ENCODE assay signal across 9 mouse cellular contexts in the genomic region with DNA sequence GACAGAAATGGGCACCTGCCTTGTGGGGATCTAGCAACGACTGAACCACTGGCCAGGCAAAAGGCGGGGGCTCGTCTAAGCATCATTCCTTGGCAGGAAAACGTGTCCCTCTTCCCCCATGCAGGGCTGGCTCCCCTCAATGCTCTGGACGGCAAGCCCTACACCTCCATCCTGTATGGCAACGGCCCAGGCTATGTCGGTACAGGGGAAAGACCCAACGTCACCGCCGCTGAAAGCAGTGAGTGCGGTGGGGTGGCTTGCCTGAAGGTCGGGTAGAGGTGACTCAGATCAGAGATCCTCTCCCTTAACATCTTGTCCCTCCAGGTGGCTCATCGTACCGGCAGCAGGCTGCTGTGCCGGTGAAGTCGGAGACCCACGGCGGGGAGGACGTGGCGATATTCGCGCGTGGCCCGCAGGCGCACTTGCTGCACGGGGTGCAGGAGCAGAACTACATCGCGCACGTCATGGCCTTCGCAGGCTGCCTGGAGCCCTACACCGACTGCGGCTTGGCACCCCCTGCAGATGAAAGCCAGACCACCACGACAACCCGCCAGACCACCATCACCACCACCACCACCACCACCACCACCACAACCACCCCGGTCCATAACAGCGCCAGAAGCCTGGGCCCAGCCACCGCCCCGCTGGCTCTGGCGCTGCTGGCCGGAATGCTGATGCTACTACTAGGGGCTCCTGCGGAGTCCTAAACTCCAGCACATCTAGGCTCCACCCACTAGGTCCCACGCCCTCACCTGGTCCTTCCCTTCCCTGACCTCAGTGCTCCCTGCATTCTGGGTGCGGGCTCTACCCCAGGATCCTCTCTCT. TPM values are rescaled to one million over a fixed set of nuclear protein-coding genes. Genes with fewer than 3 reads are reported as not detected.
DNase-seq lines count a peak whose midpoint lies in the region; ATAC-seq and TF ChIP-seq lines count a peak whose summit lies in the region.
"Had no signal": no experiment of that assay in that cellular context is flagged by ENCODE, and none has a peak within 500 bp of the region (broad histone marks: within the 10 kb centered on the region; RNA-seq: fewer than 3 reads in every experiment).

No protein-coding gene starts in this region.

- H3K36me3 ChIP-seq in heart, embryonic 14.5 days (ENCODE audit: control insufficient read depth, insufficient read depth, low read length): no peaks in the 10 kb centered on the region
- H3K36me3 ChIP-seq in heart, postnatal 0 days (replicated peaks; ENCODE audit: control insufficient read depth, insufficient read depth, low read length): no peaks in the 10 kb centered on the region
- no peaks in the 10 kb centered on the region for H3K36me3 ChIP-seq in stomach, postnatal 0 days (ENCODE audit: control insufficient read depth, insufficient read depth, low read length)

- H3K4me2 ChIP-seq in heart, embryonic 14.5 days (ENCODE audit: low read length): peak overlapping the region; percentile 53
- H3K4me2 ChIP-seq in heart, postnatal 0 days (ENCODE audit: low read depth, low read length): peak overlapping the region; percentile 21; the same call in 1 of the 2 replicates
- no peak overlapping the region for H3K4me2 ChIP-seq in stomach, postnatal 0 days (replicated peaks; ENCODE audit: low read depth)

- H3K27ac ChIP-seq in heart, embryonic 14.5 days (replicated peaks in 1 of 2; ENCODE audit: control insufficient read depth in 1 of 2, insufficient read depth in 1 of 2, low read depth in 2 of 2, low read length in 2 of 2): no peak overlapping the region
- no peak overlapping the region for H3K27ac ChIP-seq in cortical plate, adult 2 months (ENCODE audit: insufficient read depth, low read length)
- H3K27ac ChIP-seq in heart, postnatal 0 days (ENCODE audit: low read depth): no peak overlapping the region
- H3K27ac ChIP-seq in stomach, postnatal 0 days (replicated peaks): no peak overlapping the region

- H3K4me3 ChIP-seq in heart, embryonic 14.5 days (ENCODE audit: control insufficient read depth in 1 of 2, insufficient read depth in 1 of 2, low read depth in 1 of 2, low read length in 2 of 2): peak overlapping the region; percentile 20; a peak in 3 of 4 replicates
- H3K4me3 ChIP-seq in cortical plate, adult 2 months (ENCODE audit: insufficient read depth, low read length): 0 out of 2 replicates have a peak overlapping the region, but pooled peaks have one; percentile 11
- no peak overlapping the region; the same call in 1 of the 2 replicates for H3K4me3 ChIP-seq in heart, postnatal 0 days (ENCODE audit: low read depth, low read length)
- no peak overlapping the region for H3K4me3 ChIP-seq in stomach, postnatal 0 days (ENCODE audit: low read depth, low read length)

- H3K4me1 ChIP-seq in heart, embryonic 14.5 days (ENCODE audit: control insufficient read depth in 2 of 2, insufficient read depth in 2 of 2, low read length in 2 of 2): peaks cover 0 to 4% of the 10 kb centered on the region in 2 experiments; a peak in 1 of 4 replicates
- H3K4me1 ChIP-seq in cortical plate, adult 2 months (ENCODE audit: control insufficient read depth, insufficient read depth, low read length): no peaks in the 10 kb centered on the region
- 0 out of 2 replicates have a peak, but pooled peaks cover 5% of the 10 kb centered on the region for H3K4me1 ChIP-seq in heart, postnatal 0 days (ENCODE audit: control insufficient read depth, insufficient read depth)
- no peaks in the 10 kb centered on the region for H3K4me1 ChIP-seq in stomach, postnatal 0 days (replicated peaks; ENCODE audit: control insufficient read depth, insufficient read depth)

- peaks cover 45% of the 10 kb centered on the region for H3K27me3 ChIP-seq in heart, embryonic 14.5 days (ENCODE audit: control insufficient read depth, insufficient read depth, low read length)
- H3K27me3 ChIP-seq in heart, postnatal 0 days (ENCODE audit: control insufficient read depth, insufficient read depth, low read length): peaks cover 42% of the 10 kb centered on the region
- H3K27me3 ChIP-seq in stomach, postnatal 0 days (ENCODE audit: control insufficient read depth, insufficient read depth, low read length): peaks cover 8% of the 10 kb centered on the region; the same call in 1 of the 2 replicates
- H3K27me3 ChIP-seq: Patski had no signal

- intact Hi-C loops in left cerebral cortex, postnatal 14 days (cut with DNase I): no loop called here

- TF ChIP-seq POLR2A in cortical plate, adult 2 months (IDR thresholded peaks at IDR 0.05; ENCODE audit: extremely low read depth, insufficient read depth, low read length): no peak

- H3K9me3 ChIP-seq in heart, embryonic 14.5 days (ENCODE audit: control insufficient read depth, low read length): no peaks in the 10 kb centered on the region
- H3K9me3 ChIP-seq in heart, postnatal 0 days (replicated peaks; ENCODE audit: control insufficient read depth, low read length): no peaks in the 10 kb centered on the region
- no peaks in the 10 kb centered on the region for H3K9me3 ChIP-seq in stomach, postnatal 0 days (ENCODE audit: control insufficient read depth, low read length)

- no peak for TF ChIP-seq EP300 in heart, postnatal 0 days (IDR thresholded peaks at IDR 0.05; ENCODE audit: low read depth)
- no peak for TF ChIP-seq EP300 in stomach, postnatal 0 days (optimal IDR thresholded peaks at IDR 0.05)

- no peak for DNase-seq in heart, adult 18-20 months
- no peak for DNase-seq in heart, postnatal 0 days (ENCODE audit: low spot score)
- peak; percentile 30 to 45 for DNase-seq in left cerebral cortex, postnatal 14 days (ENCODE audit: low spot score in 2 of 2)
- peak; percentile 61 for DNase-seq in right cerebral cortex, postnatal 10 days (ENCODE audit: low spot score in 2 of 2)
- DNase-seq in stomach, postnatal 0 days (ENCODE audit: low spot score): no peak
- no peak for DNase-seq in spleen, adult 18-20 months

- TF ChIP-seq CTCF in cortical plate, adult 2 months (IDR thresholded peaks at IDR 0.05; ENCODE audit: extremely low read depth, insufficient read depth, low read length): no peak
- TF ChIP-seq CTCF in heart, postnatal 0 days (IDR thresholded peaks at IDR 0.05; ENCODE audit: low read depth): no peak
- TF ChIP-seq CTCF in stomach, postnatal 0 days (IDR thresholded peaks at IDR 0.05; ENCODE audit: low read depth): no peak

- 7% methylated on average over 38 of the region's 43 CpGs for WGBS in heart, embryonic 14.5 days
- WGBS in heart, postnatal 0 days: 9% methylated on average over 43 of the region's 43 CpGs
- WGBS in stomach, postnatal 0 days: 11% methylated on average over 40 of the region's 43 CpGs

- H3K9ac ChIP-seq in heart, embryonic 14.5 days (ENCODE audit: low read length): no peak overlapping the region
- no peak overlapping the region for H3K9ac ChIP-seq in heart, postnatal 0 days (replicated peaks; ENCODE audit: low read depth, low read length)
- no peak overlapping the region for H3K9ac ChIP-seq in stomach, postnatal 0 days (ENCODE audit: low read length)

- ATAC-seq in heart, embryonic 14.5 days (ENCODE audit: insufficient number of reproducible peaks, insufficient read depth, low FRiP score, low read depth): no peak
- no peak for ATAC-seq in heart, postnatal 0 days (ENCODE audit: insufficient read depth, low read depth)
- ATAC-seq in stomach, postnatal 0 days (ENCODE audit: low FRiP score, low TSS enrichment): no peak
- ATAC-seq: Patski had no signal

RNA-seq across cellular contexts. Expression of a gene that starts 2.6 kb away (rescaled TPM):
- polyA plus RNA-seq in heart, embryonic 14.5 days (2014; fragmentation: Nextera tagmentation; extraction: Ambion mirVana): not detected in 2 replicates
- total RNA-seq in heart, adult 18-20 months (2021): not detected
- polyA plus RNA-seq in cortical plate, adult 2 months (2012; rRNA removed): not detected in 2 replicates
- total RNA-seq in heart, postnatal 0 days (2014; rRNA removed; ENCODE audit: low replicate concordance): not detected in 2 replicates
- polyA plus RNA-seq in heart, postnatal 0 days (2015; fragmentation: Nextera tagmentation; extraction: Ambion mirVana): not detected in 2 replicates
- not detected for total RNA-seq in left cerebral cortex, postnatal 14 days (2021)
- 0.38 TPM in 1 of 2 replicates, not detected in the other for polyA plus RNA-seq in stomach, postnatal 0 days (2015; fragmentation: Nextera tagmentation; extraction: Ambion mirVana)

RNA-seq across cellular contexts. Expression of a gene that starts 26.0 kb away (rescaled TPM):
- not detected in 2 replicates for polyA plus RNA-seq in heart, embryonic 14.5 days (2014; fragmentation: Nextera tagmentation; extraction: Ambion mirVana)
- not detected for total RNA-seq in heart, adult 18-20 months (2021)
- not detected in 2 replicates for polyA plus RNA-seq in cortical plate, adult 2 months (2012; rRNA removed)
- total RNA-seq in heart, postnatal 0 days (2014; rRNA removed; ENCODE audit: low replicate concordance): not detected in 2 replicates
- not detected in 2 replicates for polyA plus RNA-seq in heart, postnatal 0 days (2015; fragmentation: Nextera tagmentation; extraction: Ambion mirVana)
- total RNA-seq in left cerebral cortex, postnatal 14 days (2021): not detected
- 5.7 and 11.4 TPM in 2 replicates for polyA plus RNA-seq in stomach, postnatal 0 days (2015; fragmentation: Nextera tagmentation; extraction: Ambion mirVana)

RNA-seq across cellular contexts. Expression of a gene that starts 28.9 kb away (rescaled TPM):
- 0.08 and 1.7 TPM in 2 replicates for polyA plus RNA-seq in heart, embryonic 14.5 days (2014; fragmentation: Nextera tagmentation; extraction: Ambion mirVana)
- not detected for total RNA-seq in heart, adult 18-20 months (2021)
- 2.3 and 3.9 TPM in 2 replicates for polyA plus RNA-seq in cortical plate, adult 2 months (2012; rRNA removed)
- total RNA-seq in heart, postnatal 0 days (2014; rRNA removed; ENCODE audit: low replicate concordance): 0.46 and 2.2 TPM in 2 replicates
- polyA plus RNA-seq in heart, postnatal 0 days (2015; fragmentation: Nextera tagmentation; extraction: Ambion mirVana): 0.41 and 0.55 TPM in 2 replicates
- total RNA-seq in left cerebral cortex, postnatal 14 days (2021): 1 to 10 TPM; 1.9 to 7.0 TPM
- 2.2 and 2.3 TPM in 2 replicates for polyA plus RNA-seq in stomach, postnatal 0 days (2015; fragmentation: Nextera tagmentation; extraction: Ambion mirVana)

RNA-seq across cellular contexts. Expression of a gene that starts 37.7 kb away (rescaled TPM):
- not detected in 2 replicates for polyA plus RNA-seq in heart, embryonic 14.5 days (2014; fragmentation: Nextera tagmentation; extraction: Ambion mirVana)
- total RNA-seq in heart, adult 18-20 months (2021): not detected
- polyA plus RNA-seq in cortical plate, adult 2 months (2012; rRNA removed): not detected in 2 replicates
- not detected in 2 replicates for total RNA-seq in heart, postnatal 0 days (2014; rRNA removed; ENCODE audit: low replicate concordance)
- polyA plus RNA-seq in heart, postnatal 0 days (2015; fragmentation: Nextera tagmentation; extraction: Ambion mirVana): not detected in 2 replicates
- total RNA-seq in left cerebral cortex, postnatal 14 days (2021): not detected
- polyA plus RNA-seq in stomach, postnatal 0 days (2015; fragmentation: Nextera tagmentation; extraction: Ambion mirVana): not detected in 2 replicates
- polyA plus RNA-seq: Patski had no signal

RNA-seq across cellular contexts. Expression of a gene that starts 55.7 kb away (rescaled TPM):
- 0.09 TPM in 1 of 2 replicates, not detected in the other for polyA plus RNA-seq in heart, embryonic 14.5 days (2014; fragmentation: Nextera tagmentation; extraction: Ambion mirVana)
- total RNA-seq in heart, adult 18-20 months (2021): not detected
- 0.13 and 0.40 TPM in 2 replicates for polyA plus RNA-seq in cortical plate, adult 2 months (2012; rRNA removed)
- 1.4 TPM in 1 of 2 replicates, not detected in the other for total RNA-seq in heart, postnatal 0 days (2014; rRNA removed; ENCODE audit: low replicate concordance)
- polyA plus RNA-seq in heart, postnatal 0 days (2015; fragmentation: Nextera tagmentation; extraction: Ambion mirVana): not detected in 2 replicates
- total RNA-seq in left cerebral cortex, postnatal 14 days (2021): 1 to 10 TPM; 8.0 to 10.0 TPM
- 0.04 TPM in 1 of 2 replicates, not detected in the other for polyA plus RNA-seq in stomach, postnatal 0 days (2015; fragmentation: Nextera tagmentation; extraction: Ambion mirVana)

Comparison
In these comparisons a context has a peak if more than half of its experiments do, and no peak if none do; other contexts are left out.
1. H3K4me3 ChIP-seq: peak in heart, embryonic 14.5 days (2 of 2) and cortical plate, adult 2 months (single experiment); none in heart, postnatal 0 days (single experiment) and stomach, postnatal 0 days (single experiment).
2. DNase-seq: peak in left cerebral cortex, postnatal 14 days (2 of 2) and right cerebral cortex, postnatal 10 days (2 of 2); none in heart, adult 18-20 months (0 of 2), heart, postnatal 0 days (single experiment), stomach, postnatal 0 days (single experiment) and spleen, adult 18-20 months (0 of 2).